Mouse (Mus musculus) E14TG2a.4 (cell line): Measurements from ENCODE around the gene Atp8a2.

Experiments
- CTCF ChIP-seq: conservative IDR thresholded peaks from 2 replicates; pipeline ENCODE4 v1.5.1; 2014; ENCODE audit warnings: low read length
- NANOG ChIP-seq: IDR thresholded peaks from 2 replicates; pipeline ENCODE4 v1.6.1; 2014; ENCODE audit warnings: borderline replicate concordance, low read length, mixed read lengths
- POU5F1 ChIP-seq: IDR thresholded peaks from 2 replicates; pipeline ENCODE4 v1.6.1; 2014; ENCODE audit warnings: low read length, borderline replicate concordance

GRCm38 (mm10) chr14:59820115-59820419 is 376.9 kb downstream of the Atp8a2 start:
- TF ChIP-seq CTCF (no peak), POU5F1 (no peak), NANOG (no peak)
